Mouse (Mus musculus): ENCODE measurements around the gene B3gnt2. TPM values are rescaled to one million over a fixed set of nuclear protein-coding genes. Genes with fewer than 3 reads are reported as not detected.

Gene B3gnt2
- polyA plus RNA-seq, 1 experiment: 13.1 TPM

DNA sequence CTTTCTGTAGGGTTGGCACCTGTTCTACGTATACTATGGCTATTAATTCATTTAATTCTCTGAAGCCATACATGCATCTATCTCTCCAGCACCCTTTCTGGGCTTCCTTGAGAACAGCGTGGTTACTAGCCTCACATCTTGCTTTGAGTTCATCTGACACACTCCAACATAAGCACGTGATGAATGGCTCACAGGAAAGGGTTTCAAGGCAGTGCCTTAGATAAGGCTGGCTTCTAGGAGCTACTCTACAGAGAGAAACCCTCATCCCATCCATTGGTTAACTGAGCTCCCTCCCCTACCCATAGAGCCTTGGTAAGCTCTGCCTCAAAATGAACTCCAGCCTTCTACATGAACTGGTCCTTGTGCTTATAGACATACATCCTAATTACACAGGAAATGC, 47.3 kb downstream of the B3gnt2 start:
- Histone ChIP-seq H3K4me2 (ENCODE audit: low read depth) (no peak overlapping the region), H3K27me3 (ENCODE audit: control insufficient read depth, insufficient read depth, insufficient read length) (no peaks in the 10 kb centered on the region), H3K79me2 (ENCODE audit: control insufficient read depth, insufficient read depth) (no peaks in the 10 kb centered on the region), H3K4me3 (no peak overlapping the region), H3K36me3 (ENCODE audit: control insufficient read depth, insufficient read depth) (no peaks in the 10 kb centered on the region), H3ac (ENCODE audit: control insufficient read depth, insufficient read length) (no peak overlapping the region)
- TF ChIP-seq REST (IDR thresholded peaks at IDR 0.05; ENCODE audit: insufficient read depth, insufficient read length) (no peak), POLR2A (IDR thresholded peaks at IDR 0.05; ENCODE audit: insufficient read length, low read depth) (no peak), POLR2AphosphoS2 (IDR thresholded peaks at IDR 0.05; ENCODE audit: insufficient read length, low read depth) (no peak), CEBPB (IDR thresholded peaks at IDR 0.05; ENCODE audit: insufficient read depth, poor library complexity, severe bottlenecking) (no peak), SRF (IDR thresholded peaks at IDR 0.05; ENCODE audit: control insufficient read depth, insufficient read length, low read depth) (no peak), MAX (IDR thresholded peaks at IDR 0.05; ENCODE audit: low read depth) (no peak), USF1 (IDR thresholded peaks at IDR 0.05; ENCODE audit: low read depth) (no peak), TCF12 (IDR thresholded peaks at IDR 0.05; ENCODE audit: insufficient read depth, poor library complexity, severe bottlenecking) (no peak), TCF3 (IDR thresholded peaks at IDR 0.05; ENCODE audit: insufficient read length, low read depth) (no peak)

DNA sequence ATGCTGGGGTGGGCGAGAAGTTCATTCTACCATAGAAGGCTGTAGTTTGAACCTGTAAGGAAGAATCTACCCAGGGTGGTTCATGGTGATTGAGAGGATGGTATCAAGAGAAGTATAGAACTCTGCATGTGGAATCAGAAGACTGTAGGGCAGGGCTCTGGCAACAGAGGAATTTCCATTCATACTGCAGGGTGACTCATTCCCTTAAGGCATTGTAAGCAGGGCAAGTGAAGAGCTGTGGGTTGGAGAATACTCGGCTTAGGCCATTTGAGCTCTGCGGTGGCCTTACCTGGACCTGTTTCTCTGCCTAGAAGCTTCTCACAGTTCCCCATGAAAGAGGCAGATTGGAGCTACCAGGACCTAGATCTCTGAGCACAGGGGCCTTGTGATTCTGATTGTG, 49.3 kb downstream of the B3gnt2 start:
- Histone ChIP-seq H3K79me2 (ENCODE audit: control insufficient read depth, insufficient read depth) (no peaks in the 10 kb centered on the region), H3ac (ENCODE audit: control insufficient read depth, insufficient read length) (no peak overlapping the region), H3K4me3 (no peak overlapping the region), H3K36me3 (ENCODE audit: control insufficient read depth, insufficient read depth) (no peaks in the 10 kb centered on the region), H3K4me2 (ENCODE audit: low read depth) (no peak overlapping the region), H3K27me3 (ENCODE audit: control insufficient read depth, insufficient read depth, insufficient read length) (no peaks in the 10 kb centered on the region)
- TF ChIP-seq E2F4 (IDR thresholded peaks at IDR 0.05; ENCODE audit: insufficient read depth): no peak
- TF ChIP-seq POLR2AphosphoS2 (IDR thresholded peaks at IDR 0.05; ENCODE audit: insufficient read length, low read depth): no peak
- TF ChIP-seq TCF3 (IDR thresholded peaks at IDR 0.05; ENCODE audit: insufficient read length, low read depth): no peak
- TF ChIP-seq REST (IDR thresholded peaks at IDR 0.05; ENCODE audit: insufficient read depth, insufficient read length): no peak
- TF ChIP-seq SRF (IDR thresholded peaks at IDR 0.05; ENCODE audit: control insufficient read depth, insufficient read length, low read depth): no peak
- TF ChIP-seq USF1 (IDR thresholded peaks at IDR 0.05; ENCODE audit: low read depth): no peak

DNA sequence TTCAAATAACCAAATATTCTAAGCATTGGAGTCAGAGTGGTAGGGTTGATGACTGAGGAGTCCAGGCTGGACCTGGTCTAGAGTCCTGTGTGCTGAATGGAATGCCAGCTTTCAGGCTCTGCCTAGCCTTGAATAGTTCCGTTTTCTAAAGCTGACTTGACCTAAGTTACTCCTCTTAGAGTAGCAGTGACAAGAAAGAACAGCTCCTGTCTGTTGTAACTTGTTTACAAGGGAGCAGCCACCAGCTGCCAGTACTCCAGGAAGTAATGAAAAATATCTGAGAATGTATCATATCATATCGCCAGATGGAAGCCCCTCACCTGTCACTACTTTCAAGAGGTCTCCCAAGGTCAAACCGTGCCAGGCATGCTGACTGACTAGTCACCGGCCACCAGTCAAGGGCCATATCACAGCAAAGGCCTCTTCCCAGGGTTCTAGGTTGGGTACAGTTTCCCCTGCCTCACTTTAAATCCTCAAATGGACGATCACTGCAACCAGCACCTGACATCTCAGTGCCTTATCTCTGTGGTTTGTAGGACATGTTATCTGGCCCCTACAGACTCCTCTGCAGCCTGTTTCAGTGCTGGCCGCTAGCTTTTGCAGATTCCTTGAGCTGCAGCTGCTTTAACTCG, 51.2 kb downstream of the B3gnt2 start:
- Histone ChIP-seq H3K4me3 (no peak overlapping the region), H3K79me2 (ENCODE audit: control insufficient read depth, insufficient read depth) (no peaks in the 10 kb centered on the region), H3K4me2 (ENCODE audit: low read depth) (no peak overlapping the region), H3K36me3 (ENCODE audit: control insufficient read depth, insufficient read depth) (no peaks in the 10 kb centered on the region), H3ac (ENCODE audit: control insufficient read depth, insufficient read length) (no peak overlapping the region), H3K27me3 (ENCODE audit: control insufficient read depth, insufficient read depth, insufficient read length) (no peaks in the 10 kb centered on the region)
- TF ChIP-seq MYOG (IDR thresholded peaks at IDR 0.05; ENCODE audit: control insufficient read depth in 1 of 3, insufficient read depth in 1 of 3, insufficient read length in 2 of 3, low read depth in 2 of 3): peak in 1 of 3 experiments; percentile 49
- peak in 1 of 3 experiments; percentile 31 for TF ChIP-seq MYOD1 (IDR thresholded peaks at IDR 0.05; ENCODE audit: control insufficient read depth in 1 of 3, insufficient read length in 2 of 3, low read depth in 2 of 3)
- TF ChIP-seq MAX (IDR thresholded peaks at IDR 0.05; ENCODE audit: low read depth): no peak

DNA sequence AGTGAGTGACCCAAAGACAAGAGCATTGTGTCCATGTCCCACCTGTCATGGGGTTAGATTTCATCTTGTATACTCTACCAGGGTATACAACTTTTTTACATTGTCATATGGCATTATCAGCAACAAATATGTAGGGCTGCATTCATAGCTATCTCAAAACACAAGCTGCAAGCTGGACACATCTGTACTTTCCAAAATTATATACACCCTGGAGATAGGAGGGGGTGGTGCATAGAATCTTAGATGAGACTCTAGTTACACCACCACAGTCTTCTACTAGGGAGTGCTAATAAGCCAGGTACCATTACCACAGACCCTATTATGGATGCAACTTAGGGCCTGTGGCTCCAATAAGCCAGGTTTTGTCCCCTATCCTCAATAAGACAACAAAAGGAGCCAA, 52.7 kb downstream of the B3gnt2 start:
- Histone ChIP-seq H3K4me2 (ENCODE audit: low read depth) (no peak overlapping the region), H3ac (ENCODE audit: control insufficient read depth, insufficient read length) (no peak overlapping the region), H3K27me3 (ENCODE audit: control insufficient read depth, insufficient read depth, insufficient read length) (no peaks in the 10 kb centered on the region), H3K36me3 (ENCODE audit: control insufficient read depth, insufficient read depth) (no peaks in the 10 kb centered on the region), H3K79me2 (ENCODE audit: control insufficient read depth, insufficient read depth) (no peaks in the 10 kb centered on the region), H3K4me3 (no peak overlapping the region)
- TF ChIP-seq SRF (IDR thresholded peaks at IDR 0.05; ENCODE audit: control insufficient read depth, insufficient read length, low read depth): no peak
- TF ChIP-seq MYOG (IDR thresholded peaks at IDR 0.05; ENCODE audit: control insufficient read depth in 1 of 3, insufficient read depth in 1 of 3, insufficient read length in 2 of 3, low read depth in 2 of 3): no peak
- no peak for TF ChIP-seq MYOD1 (IDR thresholded peaks at IDR 0.05; ENCODE audit: control insufficient read depth in 1 of 3, insufficient read length in 2 of 3, low read depth in 2 of 3)

DNA sequence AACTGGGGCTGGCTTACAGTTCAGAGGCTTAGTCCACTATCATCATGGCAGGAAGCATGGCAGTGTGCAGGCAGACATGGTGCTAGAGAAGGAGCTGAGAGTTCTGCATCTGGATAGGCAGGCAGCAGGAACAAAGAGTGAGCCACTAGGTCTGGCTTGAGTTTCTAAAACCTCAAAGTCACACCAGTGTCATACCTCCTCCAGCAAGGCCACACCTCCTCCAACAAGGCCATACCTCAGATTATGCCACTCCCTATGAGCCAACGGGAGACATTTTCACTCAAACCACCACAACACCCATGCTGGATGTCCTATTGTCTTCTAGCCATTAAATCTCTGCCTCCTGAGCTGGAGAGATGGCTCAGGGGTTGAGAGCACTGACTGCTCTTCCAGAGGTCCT, 55.6 kb downstream of the B3gnt2 start:
- H3K36me3 ChIP-seq (ENCODE audit: control insufficient read depth, insufficient read depth): no peaks in the 10 kb centered on the region
- H3K79me2 ChIP-seq (ENCODE audit: control insufficient read depth, insufficient read depth): no peaks in the 10 kb centered on the region
- no peak overlapping the region for H3K4me2 ChIP-seq (ENCODE audit: low read depth)
- no peaks in the 10 kb centered on the region for H3K27me3 ChIP-seq (ENCODE audit: control insufficient read depth, insufficient read depth, insufficient read length)
- no peak overlapping the region for H3ac ChIP-seq (ENCODE audit: control insufficient read depth, insufficient read length)
- no peak overlapping the region for H3K4me3 ChIP-seq
- TF ChIP-seq TCF12 (IDR thresholded peaks at IDR 0.05; ENCODE audit: insufficient read depth, poor library complexity, severe bottlenecking) (no peak), MAX (IDR thresholded peaks at IDR 0.05; ENCODE audit: low read depth) (no peak), REST (IDR thresholded peaks at IDR 0.05; ENCODE audit: insufficient read depth, insufficient read length) (no peak), POLR2AphosphoS2 (IDR thresholded peaks at IDR 0.05; ENCODE audit: insufficient read length, low read depth) (no peak), USF1 (IDR thresholded peaks at IDR 0.05; ENCODE audit: low read depth) (no peak), CEBPB (IDR thresholded peaks at IDR 0.05; ENCODE audit: insufficient read depth, poor library complexity, severe bottlenecking) (no peak), SRF (IDR thresholded peaks at IDR 0.05; ENCODE audit: control insufficient read depth, insufficient read length, low read depth) (no peak), POLR2A (IDR thresholded peaks at IDR 0.05; ENCODE audit: insufficient read length, low read depth) (no peak), E2F4 (IDR thresholded peaks at IDR 0.05; ENCODE audit: insufficient read depth) (no peak), TCF3 (IDR thresholded peaks at IDR 0.05; ENCODE audit: insufficient read length, low read depth) (no peak), MYOG (IDR thresholded peaks at IDR 0.05; ENCODE audit: control insufficient read depth in 1 of 3, insufficient read depth in 1 of 3, insufficient read length in 2 of 3, low read depth in 2 of 3) (no peak), MYOD1 (IDR thresholded peaks at IDR 0.05; ENCODE audit: control insufficient read depth in 1 of 3, insufficient read length in 2 of 3, low read depth in 2 of 3) (no peak)

All from myocyte (in vitro differentiated cells).